23 mouse cellular contexts compared by ENCODE assay signal in the genomic region with DNA sequence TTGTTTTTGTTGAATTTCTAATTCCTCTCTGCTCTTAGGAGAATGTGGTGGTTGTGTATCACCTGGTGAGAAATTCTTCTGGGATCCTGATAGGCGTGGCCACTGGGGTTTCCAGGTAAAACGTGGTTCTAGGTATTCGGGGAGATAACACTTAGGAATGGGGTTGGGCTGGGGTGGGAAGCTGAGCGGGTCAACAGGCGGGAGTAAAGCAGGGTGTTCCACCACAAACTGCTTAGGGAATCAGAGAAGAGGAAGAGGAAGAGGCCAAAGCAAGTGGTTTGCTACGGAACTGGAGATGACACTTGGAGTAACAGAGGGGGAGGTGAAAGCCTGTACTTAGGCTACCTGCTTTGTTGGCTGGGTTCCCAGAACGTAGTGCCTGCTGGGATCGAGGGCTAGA.
"Had no signal": no experiment of that assay in that cellular context is flagged by ENCODE, and none has a peak within 500 bp of the region (broad histone marks: within the 10 kb centered on the region; RNA-seq: fewer than 3 reads in every experiment).

No protein-coding gene starts in this region.

- H3K27me3 ChIP-seq: heart, embryonic 13.5 days; heart, embryonic 15.5 days; hindbrain, embryonic 13.5 days; hindbrain, embryonic 15.5 days; kidney, embryonic 15.5 days; limb, embryonic 13.5 days; limb, embryonic 15.5 days; liver, embryonic 12.5 days had no signal

- H3K36me3 ChIP-seq: heart, embryonic 13.5 days; heart, embryonic 15.5 days; hindbrain, embryonic 13.5 days; hindbrain, embryonic 15.5 days; kidney, embryonic 15.5 days; limb, embryonic 13.5 days; limb, embryonic 15.5 days; liver, embryonic 12.5 days had no signal

- ATAC-seq: hindbrain, postnatal 0 days; intestine, embryonic 16.5 days; liver, embryonic 12.5 days had no signal

- H3K4me3 ChIP-seq: heart, embryonic 13.5 days; heart, embryonic 15.5 days; hindbrain, embryonic 13.5 days; hindbrain, embryonic 15.5 days; kidney, embryonic 15.5 days; limb, embryonic 13.5 days; limb, embryonic 15.5 days; liver, embryonic 12.5 days had no signal

- H3K9ac ChIP-seq: heart, embryonic 13.5 days; heart, embryonic 15.5 days; hindbrain, embryonic 13.5 days; hindbrain, embryonic 15.5 days; kidney, embryonic 15.5 days; limb, embryonic 13.5 days; limb, embryonic 15.5 days; liver, embryonic 12.5 days had no signal

- H3K4me2 ChIP-seq: heart, embryonic 11.5 days; heart, embryonic 13.5 days; heart, embryonic 15.5 days; hindbrain, embryonic 13.5 days; hindbrain, embryonic 15.5 days; kidney, embryonic 15.5 days; limb, embryonic 13.5 days; limb, embryonic 15.5 days; liver, embryonic 12.5 days had no signal

- DNase-seq: gastrocnemius, postnatal 14 days; gastrocnemius, postnatal 36 days; heart, adult 18-20 months; kidney, adult 11 months; kidney, adult 2 months; kidney, adult 9 months; kidney, postnatal 14 days; kidney, postnatal 36 days; layer of hippocampus, adult 9-11 months; layer of hippocampus, postnatal 36 days; left cerebral cortex, postnatal 4 days had no signal

- H3K27ac ChIP-seq: heart, embryonic 13.5 days; heart, embryonic 15.5 days; hindbrain, embryonic 13.5 days; hindbrain, embryonic 15.5 days; hindbrain, postnatal 0 days; kidney, embryonic 15.5 days; kidney, postnatal 0 days; limb, embryonic 13.5 days; limb, embryonic 15.5 days; liver, embryonic 12.5 days had no signal

- H3K9me3 ChIP-seq: heart, embryonic 13.5 days; heart, embryonic 15.5 days; hindbrain, embryonic 13.5 days; hindbrain, embryonic 15.5 days; kidney, embryonic 15.5 days; limb, embryonic 13.5 days; limb, embryonic 15.5 days had no signal

- H3K4me1 ChIP-seq: heart, embryonic 13.5 days; heart, embryonic 15.5 days; hindbrain, embryonic 13.5 days; hindbrain, embryonic 15.5 days; kidney, embryonic 15.5 days; limb, embryonic 15.5 days; liver, embryonic 12.5 days had no signal
